In the genomic region with DNA sequence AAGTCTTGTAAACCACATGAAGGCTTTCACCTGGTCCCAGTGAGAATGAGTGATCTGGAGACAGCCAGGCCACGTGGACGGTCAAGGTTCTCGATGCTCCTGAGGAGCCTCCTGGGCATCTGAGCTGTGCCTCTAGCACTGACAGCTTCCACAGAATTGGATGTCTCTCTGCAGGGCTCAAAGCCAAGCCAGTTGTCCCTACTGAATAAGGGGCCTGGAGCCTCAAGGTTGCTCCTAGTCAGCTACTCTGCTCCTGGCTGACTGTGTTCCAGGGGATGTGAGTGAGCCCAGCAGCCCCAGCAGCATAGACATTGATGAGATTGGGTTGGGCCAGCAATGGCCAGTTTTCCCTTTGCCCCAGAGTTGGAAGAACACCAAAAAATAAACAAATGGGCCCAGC, we compare ENCODE assay signal across 13 mouse cellular contexts.
"Had no signal": no experiment of that assay in that cellular context is flagged by ENCODE, and none has a peak within 500 bp of the region (broad histone marks: within the 10 kb centered on the region; RNA-seq: fewer than 3 reads in every experiment).

No protein-coding gene starts in this region.

- DNase-seq: kidney, adult 9 months; kidney, postnatal 25 days; layer of hippocampus, adult 9-11 months; liver, postnatal 0 days; lung, embryonic 14.5 days; midbrain, embryonic 14.5 days; thymus, adult 18-20 months; thymus, postnatal 36 days had no signal

- H3K9ac ChIP-seq: liver, embryonic 14.5 days; liver, postnatal 0 days; lung, embryonic 14.5 days had no signal

- ATAC-seq: liver, postnatal 0 days had no signal

- H3K4me2 ChIP-seq: liver, embryonic 11.5 days; lung, embryonic 14.5 days had no signal

- H3K4me3 ChIP-seq: layer of hippocampus, adult 2 months had no signal

- H3K27ac ChIP-seq: kidney, postnatal 0 days; layer of hippocampus, adult 2 months; liver, embryonic 14.5 days; macrophage had no signal
